Mouse (Mus musculus): ENCODE results near the gene Pgam1. TPM values are rescaled to one million over a fixed set of nuclear protein-coding genes. Genes with fewer than 3 reads are reported as not detected.
"Not testable (repeated sequence)": the region's sequence is repeated elsewhere in the genome, so short reads cannot be mapped to it uniquely, and the experiment has no call there.

Pgam1 gene
- polyA plus RNA-seq (2012; ENCODE audit: insufficient read depth, insufficient read length, low replicate concordance, missing spikeins) = 261 and 289 TPM in 2 replicates

DNA sequence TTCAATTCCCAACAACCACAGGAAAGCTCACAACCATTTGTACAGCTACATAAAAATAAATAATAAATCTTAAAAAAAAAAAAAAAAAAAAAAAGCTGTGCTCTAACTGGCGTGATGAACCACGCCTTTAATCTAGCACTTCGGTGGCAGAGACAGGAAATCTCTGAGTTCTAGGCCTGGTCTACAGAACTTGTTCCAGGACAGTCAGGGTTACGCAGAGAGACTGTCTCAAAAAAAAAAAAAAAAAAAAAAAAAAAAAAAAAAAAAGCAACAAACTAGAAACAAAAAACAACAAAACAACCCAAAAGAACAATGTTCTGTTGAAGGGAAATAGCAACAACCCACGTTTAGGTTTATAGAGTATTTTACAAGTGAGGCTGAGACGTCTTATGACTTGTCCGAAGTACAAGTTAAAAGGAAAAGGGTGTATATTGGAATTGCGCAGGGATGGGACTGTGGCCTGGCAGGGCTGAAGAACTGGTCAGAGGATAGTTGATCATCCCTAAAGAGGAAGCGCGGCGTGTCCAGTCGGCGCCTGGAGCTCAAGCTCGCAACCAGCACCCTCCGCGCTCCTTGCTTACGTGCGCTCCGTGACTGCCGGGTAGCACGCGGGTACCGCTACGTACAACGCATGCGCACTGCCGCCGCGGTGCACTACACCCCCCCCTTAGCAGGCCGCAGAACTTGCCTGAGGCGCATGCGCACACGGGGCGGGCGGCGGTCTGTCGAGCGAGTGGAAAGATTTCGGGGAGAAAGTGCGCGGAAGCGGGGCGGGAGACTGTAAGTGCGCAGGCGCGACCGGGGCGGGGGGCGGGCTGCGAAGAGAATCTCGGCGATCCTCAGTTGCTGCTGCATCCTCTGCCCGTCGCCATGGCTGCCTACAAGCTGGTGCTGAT lies at the start of gene Pgam1:
Pgam1 (plus strand) TSS at position 746 of the 896 bp plus-strand sequence.
- H3K4me3 ChIP-seq (ENCODE audit: insufficient read depth, low read depth, low read length) = peak within 1 kb of the TSS; percentile 80
- peak within 1 kb of the TSS; percentile 74 for H3K27ac ChIP-seq (ENCODE audit: insufficient read depth, low read depth, low read length)
- peak; percentile 72 for TF ChIP-seq POLR2A (IDR thresholded peaks at IDR 0.05; ENCODE audit: insufficient read depth, low read depth, low read length)
- TF ChIP-seq CTCF (IDR thresholded peaks at IDR 0.05; ENCODE audit: insufficient read depth, low read depth, low read length) = no peak
- 3% methylated on average over 54 of the region's 54 CpGs for WGBS
- H3K4me1 ChIP-seq (ENCODE audit: control insufficient read depth, insufficient read depth, low read length) = peaks cover 5% of the 10 kb centered on the region

DNA sequence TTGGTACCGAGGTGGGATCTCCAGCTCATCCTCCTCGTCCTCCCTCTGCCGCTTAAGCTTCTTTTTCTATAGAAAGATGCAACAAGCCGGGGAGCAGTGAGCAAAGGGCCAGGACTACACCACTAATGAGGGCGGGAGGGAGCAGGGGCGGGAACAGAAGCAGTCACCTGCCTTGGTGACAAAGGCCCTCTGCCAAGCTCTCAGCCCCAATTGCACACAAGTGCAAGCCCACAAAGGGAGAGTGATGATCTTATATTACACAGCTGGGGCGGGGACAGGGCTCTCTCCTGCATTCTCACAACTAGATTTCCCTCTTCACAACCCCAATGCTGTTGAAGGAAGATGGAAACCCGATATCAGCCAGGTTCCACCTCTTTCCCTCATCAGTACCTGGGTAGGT lies 45.0 kb upstream of the Pgam1 start:
- TF ChIP-seq CTCF (IDR thresholded peaks at IDR 0.05; ENCODE audit: insufficient read depth, low read depth, low read length) = no peak
- no peak for TF ChIP-seq POLR2A (IDR thresholded peaks at IDR 0.05; ENCODE audit: insufficient read depth, low read depth, low read length)
- H3K4me3 ChIP-seq (ENCODE audit: insufficient read depth, low read depth, low read length) = no peak overlapping the region
- WGBS = 80% methylated on average over 8 of the region's 8 CpGs
- H3K27ac ChIP-seq (ENCODE audit: insufficient read depth, low read depth, low read length) = no peak overlapping the region
- no peaks in the 10 kb centered on the region; the same call in 1 of the 2 replicates for H3K4me1 ChIP-seq (ENCODE audit: control insufficient read depth, insufficient read depth, low read length)

DNA sequence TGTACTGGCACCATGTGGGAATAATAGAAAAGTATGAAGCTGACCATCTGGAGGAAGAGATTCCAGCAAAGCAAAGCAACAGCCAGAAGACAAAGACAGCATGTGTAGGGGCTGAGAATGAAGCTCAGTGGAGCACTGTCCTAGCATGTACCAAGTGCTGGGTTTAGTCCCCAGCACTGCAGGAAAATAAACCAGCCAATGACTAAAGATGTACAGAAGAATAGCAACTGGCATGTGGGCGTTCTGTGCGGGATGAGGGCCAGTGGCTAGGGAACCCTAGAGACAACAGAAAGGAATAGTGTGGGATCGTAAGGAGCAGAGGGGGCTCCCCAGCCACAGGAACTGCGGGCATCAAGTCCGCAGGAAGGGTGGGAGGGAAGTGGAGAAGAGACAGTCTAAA lies 42.4 kb upstream of the Pgam1 start:
- no peak for TF ChIP-seq CTCF (IDR thresholded peaks at IDR 0.05; ENCODE audit: insufficient read depth, low read depth, low read length)
- no peak for TF ChIP-seq POLR2A (IDR thresholded peaks at IDR 0.05; ENCODE audit: insufficient read depth, low read depth, low read length)
- Histone ChIP-seq H3K27ac (ENCODE audit: insufficient read depth, low read depth, low read length) (no peak overlapping the region), H3K4me3 (ENCODE audit: insufficient read depth, low read depth, low read length) (no peak overlapping the region), H3K4me1 (ENCODE audit: control insufficient read depth, insufficient read depth, low read length) (peaks cover 10% of the 10 kb centered on the region)
- 78% methylated on average over 5 of the region's 5 CpGs for WGBS

DNA sequence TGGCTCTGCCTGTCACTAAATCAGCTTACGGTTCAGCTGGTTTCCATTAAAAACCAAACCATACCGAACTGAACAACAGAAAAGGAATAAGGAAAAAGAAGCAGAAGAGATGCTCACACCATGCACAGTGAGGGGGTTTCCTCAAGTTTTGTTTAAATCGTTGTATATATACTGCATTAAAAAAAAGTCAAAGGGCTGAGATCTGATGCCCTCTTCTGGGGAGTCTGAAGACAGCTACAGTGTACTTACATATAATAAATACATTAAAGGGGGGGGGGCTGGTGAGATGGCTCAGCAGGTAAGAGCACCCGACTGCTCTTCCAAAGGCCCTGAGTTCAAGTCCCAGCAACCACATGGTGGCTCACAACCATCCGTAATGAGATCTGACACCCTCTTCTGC lies 41.8 kb upstream of the Pgam1 start:
- 43% methylated on average over 5 of the region's 5 CpGs for WGBS
- peaks cover 10% of the 10 kb centered on the region for H3K4me1 ChIP-seq (ENCODE audit: control insufficient read depth, insufficient read depth, low read length)
- H3K4me3 ChIP-seq (ENCODE audit: insufficient read depth, low read depth, low read length); H3K27ac ChIP-seq (ENCODE audit: insufficient read depth, low read depth, low read length): not testable (repeated sequence)

DNA sequence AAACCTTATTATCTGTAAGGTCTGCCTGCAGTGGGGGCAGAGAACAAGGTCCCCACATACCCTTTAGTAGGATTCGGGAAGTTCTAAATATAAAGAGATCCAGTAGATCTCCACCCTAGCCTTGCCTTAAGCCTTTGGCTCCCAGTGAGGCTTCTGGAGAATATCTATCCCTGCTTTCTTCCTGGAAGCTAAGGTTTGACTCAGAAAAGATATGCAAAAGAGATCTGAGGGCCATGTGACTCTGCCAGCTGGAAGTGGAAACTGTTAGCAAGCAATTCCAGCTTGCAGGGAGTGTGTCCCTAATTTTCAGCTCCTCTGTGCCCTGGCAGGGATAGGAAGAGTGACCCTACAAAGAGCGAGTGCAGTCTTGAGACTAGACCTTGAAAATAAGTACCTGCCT lies 39.4 kb upstream of the Pgam1 start:
- H3K4me1 ChIP-seq (ENCODE audit: control insufficient read depth, insufficient read depth, low read length) = peaks cover 10% of the 10 kb centered on the region

DNA sequence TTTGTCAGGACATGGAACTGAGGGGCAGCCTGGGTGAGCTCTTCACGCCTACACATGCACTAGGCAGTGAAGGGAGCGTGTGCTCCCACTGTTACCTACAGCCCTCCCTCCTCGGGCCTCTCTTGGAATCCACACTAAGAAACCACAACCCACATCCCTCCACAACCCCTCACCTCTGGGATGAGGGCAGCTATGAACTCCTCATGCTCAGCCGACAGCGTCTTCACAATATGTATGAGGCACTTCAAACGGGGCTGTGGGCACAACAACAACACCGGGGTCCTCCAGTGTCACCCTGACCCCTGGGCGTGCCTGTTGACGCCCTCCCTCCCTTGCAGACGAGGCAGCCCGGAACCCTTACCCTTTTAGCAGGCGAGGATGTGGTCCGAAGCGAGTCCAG lies 37.4 kb upstream of the Pgam1 start:
- Histone ChIP-seq H3K4me3 (ENCODE audit: insufficient read depth, low read depth, low read length) (no peak overlapping the region), H3K27ac (ENCODE audit: insufficient read depth, low read depth, low read length) (no peak overlapping the region), H3K4me1 (ENCODE audit: control insufficient read depth, insufficient read depth, low read length) (peaks cover 10% of the 10 kb centered on the region)
- no peak for TF ChIP-seq POLR2A (IDR thresholded peaks at IDR 0.05; ENCODE audit: insufficient read depth, low read depth, low read length)
- TF ChIP-seq CTCF (IDR thresholded peaks at IDR 0.05; ENCODE audit: insufficient read depth, low read depth, low read length) = no peak
- whole genome bisulfite sequencing = 95% methylated on average over 14 of the region's 14 CpGs

More for the DNA sequence above, 39.4 kb upstream of the Pgam1 start:
- 59% methylated on average over 2 of the region's 2 CpGs for WGBS
- Histone ChIP-seq H3K27ac (ENCODE audit: insufficient read depth, low read depth, low read length) (peak overlapping the region; percentile 48; the same call in 1 of the 2 replicates), H3K4me3 (ENCODE audit: insufficient read depth, low read depth, low read length) (no peak overlapping the region)
- no peak for TF ChIP-seq POLR2A (IDR thresholded peaks at IDR 0.05; ENCODE audit: insufficient read depth, low read depth, low read length)
- no peak for TF ChIP-seq CTCF (IDR thresholded peaks at IDR 0.05; ENCODE audit: insufficient read depth, low read depth, low read length)

DNA sequence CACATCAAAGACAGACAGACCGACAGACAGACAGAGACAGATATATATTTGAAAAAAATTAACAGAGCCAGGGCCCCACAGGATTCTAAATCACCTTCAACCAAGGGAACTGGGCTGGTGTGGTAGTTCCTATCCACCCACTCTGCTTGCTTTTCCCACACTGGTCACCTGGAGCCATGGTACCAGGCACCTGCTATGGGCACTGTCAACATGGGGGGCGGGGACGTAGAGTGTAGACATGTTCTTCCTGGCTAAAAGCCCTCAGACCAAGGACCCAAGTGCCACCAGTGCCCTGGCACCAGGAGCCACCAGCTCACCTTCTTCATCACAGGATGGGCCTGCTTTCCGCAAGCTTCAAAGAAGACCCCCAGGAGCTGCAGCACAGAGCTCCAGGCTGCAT lies 29.9 kb upstream of the Pgam1 start:
- TF ChIP-seq POLR2A (IDR thresholded peaks at IDR 0.05; ENCODE audit: insufficient read depth, low read depth, low read length) (no peak), CTCF (IDR thresholded peaks at IDR 0.05; ENCODE audit: insufficient read depth, low read depth, low read length) (no peak)
- H3K4me1 ChIP-seq (ENCODE audit: control insufficient read depth, insufficient read depth, low read length) = no peaks in the 10 kb centered on the region
- no peak overlapping the region for H3K4me3 ChIP-seq (ENCODE audit: insufficient read depth, low read depth, low read length)
- WGBS = 99% methylated on average over 4 of the region's 4 CpGs
- no peak overlapping the region for H3K27ac ChIP-seq (ENCODE audit: insufficient read depth, low read depth, low read length)

DNA sequence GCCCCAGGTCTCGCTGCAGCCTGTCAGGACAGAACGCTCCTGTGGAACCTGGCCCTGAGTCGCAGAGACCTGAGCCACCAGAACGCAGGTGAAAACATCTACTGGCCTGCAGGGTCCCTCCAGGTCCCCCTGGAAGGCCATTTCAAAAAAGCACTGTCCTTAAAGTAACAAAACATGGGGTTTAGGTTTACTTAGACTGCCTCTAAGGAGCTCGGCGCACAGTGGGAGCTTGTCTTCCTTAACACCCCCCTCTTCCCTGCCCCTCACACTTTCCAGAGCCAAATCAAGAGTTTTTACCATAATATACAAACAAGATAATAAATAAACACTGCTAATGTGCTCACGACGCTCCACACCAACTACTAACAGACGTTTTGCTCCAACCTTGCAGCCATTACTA lies 27.8 kb upstream of the Pgam1 start:
- no peak for TF ChIP-seq CTCF (IDR thresholded peaks at IDR 0.05; ENCODE audit: insufficient read depth, low read depth, low read length)
- H3K27ac ChIP-seq (ENCODE audit: insufficient read depth, low read depth, low read length) = no peak overlapping the region
- no peak overlapping the region for H3K4me3 ChIP-seq (ENCODE audit: insufficient read depth, low read depth, low read length)
- 94% methylated on average over 9 of the region's 9 CpGs for WGBS
- no peaks in the 10 kb centered on the region for H3K4me1 ChIP-seq (ENCODE audit: control insufficient read depth, insufficient read depth, low read length)

DNA sequence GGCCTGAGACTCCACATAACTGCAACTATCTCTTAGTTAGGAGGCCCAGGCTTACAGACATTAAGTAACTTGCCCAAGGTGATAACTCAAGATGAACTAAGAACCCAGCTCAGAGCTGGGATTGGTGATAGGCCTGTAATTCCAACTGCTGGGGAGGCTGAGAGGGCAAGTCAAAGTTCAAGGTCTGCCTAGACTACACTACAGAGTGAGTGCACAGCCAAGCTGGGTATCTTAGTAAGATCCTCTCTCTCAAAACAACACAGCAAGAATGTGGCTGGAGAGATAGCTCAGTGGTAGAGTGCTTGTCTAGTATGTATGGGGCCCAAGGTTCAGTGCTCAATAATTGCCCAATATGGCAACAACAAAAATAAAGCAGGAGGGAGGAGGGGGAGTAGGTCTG lies 23.5 kb upstream of the Pgam1 start:
- H3K4me3 ChIP-seq (ENCODE audit: insufficient read depth, low read depth, low read length) = no peak overlapping the region
- H3K4me1 ChIP-seq (ENCODE audit: control insufficient read depth, insufficient read depth, low read length) = no peaks in the 10 kb centered on the region
- H3K27ac ChIP-seq (ENCODE audit: insufficient read depth, low read depth, low read length) = no peak overlapping the region
- TF ChIP-seq POLR2A (IDR thresholded peaks at IDR 0.05; ENCODE audit: insufficient read depth, low read depth, low read length) (no peak), CTCF (IDR thresholded peaks at IDR 0.05; ENCODE audit: insufficient read depth, low read depth, low read length) (no peak)

All from olfactory bulb, adult 2 months (tissue).